Mouse (Mus musculus) megakaryocyte, embryonic 14.5 days (primary cell): Measurements from ENCODE around the gene Usp35.

ENCODE experiments used
- FLI1 ChIP-seq: IDR thresholded peaks from 2 replicates; pipeline ENCODE4 v1.6.1; 2012; ENCODE audit warnings: low read length, inconsistent platforms, mixed read lengths
- GATA1 ChIP-seq: IDR thresholded peaks from 3 replicates; pipeline ENCODE4 v1.6.1; 2012; ENCODE audit warnings: mixed read lengths, low read length, inconsistent platforms, borderline replicate concordance

DNA sequence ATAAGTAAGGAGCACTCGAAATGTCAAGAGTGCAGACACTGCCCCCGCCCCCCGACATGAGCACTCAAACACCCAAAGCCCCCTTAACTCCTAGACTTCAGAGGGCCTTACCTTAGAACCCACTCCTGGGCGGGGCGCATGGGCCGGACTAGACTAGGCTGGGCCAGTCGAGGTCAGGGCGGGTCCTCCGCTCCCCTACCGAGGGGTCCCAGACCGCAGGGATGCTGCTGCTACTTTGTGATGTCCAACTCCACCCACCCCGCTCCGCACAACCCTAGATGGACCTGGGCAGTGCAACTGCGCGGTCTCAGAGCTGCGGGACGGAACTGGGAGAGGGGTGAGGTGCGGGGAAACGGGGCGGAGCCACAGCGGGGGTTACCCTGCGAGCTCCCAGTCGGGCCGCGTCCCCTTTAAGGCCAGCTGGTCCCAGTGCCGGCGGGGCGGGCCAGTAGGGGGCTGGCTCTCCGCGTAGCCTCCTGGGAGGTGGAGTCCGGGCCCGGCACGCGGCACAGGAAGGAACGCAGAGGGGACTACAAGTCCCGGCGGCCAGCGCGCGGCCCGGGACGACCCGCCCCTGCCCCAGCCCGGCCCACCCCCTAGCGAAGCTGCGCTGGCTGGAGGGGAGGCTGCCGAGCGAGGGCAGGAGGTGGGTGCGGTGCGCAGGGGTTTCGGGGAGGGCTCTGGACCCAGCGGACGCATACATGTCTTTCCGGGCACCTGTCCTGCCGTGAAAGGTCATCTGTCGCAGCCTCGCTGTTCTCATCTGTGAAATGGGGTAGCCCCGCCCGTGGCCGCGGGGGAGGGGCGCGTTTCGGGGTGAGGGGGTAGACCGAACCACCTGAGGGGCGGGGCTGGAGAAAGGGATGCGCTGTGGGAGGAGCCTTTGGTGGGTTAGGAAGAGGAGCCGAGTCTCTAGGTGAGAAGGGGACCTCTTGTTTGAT, at the start of gene Usp35, which contains the start of gene Kctd21:
- TF ChIP-seq GATA1 (no peak), FLI1 (no peak)
